ENCODE assay signal across 9 mouse cellular contexts in the genomic region with DNA sequence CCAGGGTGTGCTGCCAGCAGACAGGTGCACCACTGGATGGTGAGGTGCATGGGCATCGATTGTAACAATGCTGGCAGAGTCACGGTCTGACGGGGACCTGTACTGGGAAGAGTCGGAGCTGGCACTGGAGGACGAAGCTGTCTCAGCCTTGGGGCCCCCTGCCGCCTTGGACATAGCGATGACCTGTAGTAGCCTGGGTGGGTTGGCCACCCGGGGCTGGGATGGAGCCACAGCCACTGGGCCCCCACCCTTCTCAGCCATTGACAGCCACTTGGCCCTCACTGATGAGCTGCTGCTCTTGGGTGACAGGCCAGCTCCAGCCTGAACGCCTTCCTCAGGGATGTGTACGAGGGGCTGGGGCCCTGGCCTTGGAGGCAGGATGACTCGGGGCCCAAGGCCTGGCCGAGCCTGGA. TPM values are rescaled to one million over a fixed set of nuclear protein-coding genes. Genes with fewer than 3 reads are reported as not detected.
A peak's percentile ranks its signal among the peaks of the same experiment; 100 is the strongest.
DNase-seq lines count a peak whose midpoint lies in the region; ATAC-seq and TF ChIP-seq lines count a peak whose summit lies in the region.
"Had no signal": no experiment of that assay in that cellular context is flagged by ENCODE, and none has a peak within 500 bp of the region (broad histone marks: within the 10 kb centered on the region; RNA-seq: fewer than 3 reads in every experiment).

No protein-coding gene starts in this region.

- intact Hi-C loops in gastrocnemius, postnatal 14 days (cut with DNase I; ENCODE audit: low total_unique reads): no loop called here

- no peak overlapping the region for H3K4me2 ChIP-seq in forebrain, embryonic 14.5 days (ENCODE audit: low read length)
- no peak overlapping the region for H3K4me2 ChIP-seq in liver, embryonic 14.5 days (ENCODE audit: low read depth)

- peaks cover 87% of the 10 kb centered on the region for H3K36me3 ChIP-seq in forebrain, embryonic 14.5 days (ENCODE audit: control insufficient read depth, insufficient read depth, low read length)
- H3K36me3 ChIP-seq in liver, embryonic 14.5 days (replicated peaks; ENCODE audit: control insufficient read depth, insufficient read depth, low read depth): peaks cover 38% of the 10 kb centered on the region

- H3K27ac ChIP-seq in forebrain, embryonic 14.5 days (ENCODE audit: low read depth, low read length): peak overlapping the region; percentile 39; the same call in 1 of the 2 replicates
- no peak overlapping the region for H3K27ac ChIP-seq in liver, embryonic 14.5 days

- H3K4me3 ChIP-seq in forebrain, embryonic 14.5 days (ENCODE audit: low read depth, low read length): no peak overlapping the region
- no peak overlapping the region for H3K4me3 ChIP-seq in liver, embryonic 14.5 days (ENCODE audit: insufficient read depth in 1 of 2, low read depth in 2 of 2, low read length in 2 of 2)

- no peak for TF ChIP-seq EP300 in liver, embryonic 14.5 days (IDR thresholded peaks at IDR 0.05; ENCODE audit: low read depth)

- WGBS in forebrain, embryonic 14.5 days: 77% methylated on average over 12 of the region's 12 CpGs
- 65% methylated on average over 12 of the region's 12 CpGs for WGBS in liver, embryonic 14.5 days (ENCODE audit: insufficient replicate concordance)

- TF ChIP-seq CTCF in liver, embryonic 14.5 days (IDR thresholded peaks at IDR 0.05; ENCODE audit: low read depth): no peak

- H3K4me1 ChIP-seq in forebrain, embryonic 14.5 days (ENCODE audit: control insufficient read depth, insufficient read depth, low read length): peaks cover 4% of the 10 kb centered on the region; the same call in 1 of the 2 replicates
- no peaks in the 10 kb centered on the region for H3K4me1 ChIP-seq in liver, embryonic 14.5 days (replicated peaks; ENCODE audit: control insufficient read depth in 2 of 2, insufficient read depth in 2 of 2, low read length in 1 of 2)

- H3K9ac ChIP-seq in forebrain, embryonic 14.5 days (ENCODE audit: low read length): peak overlapping the region; percentile 25; the same call in 1 of the 2 replicates
- no peak overlapping the region for H3K9ac ChIP-seq in liver, embryonic 14.5 days (replicated peaks)

- DNase-seq in cerebellum, postnatal 14 days: peak; percentile 44 to 55
- no peak for DNase-seq in cerebellum, postnatal 4 days (ENCODE audit: low spot score in 2 of 2)
- DNase-seq in 3134 (ENCODE audit: extremely low read depth, insufficient read length, low spot score): peak; percentile 52
- no peak for DNase-seq in forebrain, embryonic 14.5 days (ENCODE audit: low spot score)
- DNase-seq in liver, embryonic 14.5 days (ENCODE audit: low read depth in 3 of 3, low spot score in 3 of 3): no peak
- DNase-seq in layer of hippocampus, postnatal 36 days: no peak
- no peak for DNase-seq in ovary, postnatal 36 days (ENCODE audit: low spot score)
- DNase-seq in gastrocnemius, postnatal 14 days: no peak

- peak; percentile 13; the same call in 1 of the 2 replicates for ATAC-seq in forebrain, embryonic 14.5 days
- 0 out of 2 replicates have a peak, but pooled peaks have one; percentile 11 for ATAC-seq in liver, embryonic 14.5 days (ENCODE audit: insufficient read depth)

- H3K27me3 ChIP-seq in forebrain, embryonic 14.5 days (replicated peaks; ENCODE audit: control insufficient read depth, insufficient read depth, low read length): no peaks in the 10 kb centered on the region
- no peaks in the 10 kb centered on the region for H3K27me3 ChIP-seq in liver, embryonic 14.5 days (ENCODE audit: control insufficient read depth, insufficient read depth, low read length)

- no peaks in the 10 kb centered on the region for H3K9me3 ChIP-seq in forebrain, embryonic 14.5 days (replicated peaks; ENCODE audit: control insufficient read depth, low read length)
- H3K9me3 ChIP-seq in liver, embryonic 14.5 days (ENCODE audit: control insufficient read depth, low read length): no peaks in the 10 kb centered on the region

RNA-seq across cellular contexts. Expression of gene Prtn3, which starts 9.1 kb away (rescaled TPM):
- 16.9 and 17.1 TPM in 2 replicates for polyA plus RNA-seq in forebrain, embryonic 14.5 days (2014; fragmentation: Nextera tagmentation; extraction: Ambion mirVana)
- polyA plus RNA-seq in liver, embryonic 14.5 days (2012; rRNA removed): 133 and 152 TPM in 2 replicates
- polyA plus RNA-seq in liver, embryonic 14.5 days (2014; fragmentation: Nextera tagmentation; extraction: Ambion mirVana): 86.8 and 132 TPM in 2 replicates
- total RNA-seq in layer of hippocampus, postnatal 36 days (2021): 1 to 10 TPM in 1 of 2 experiments, not detected in 1; 1.0 TPM
- total RNA-seq in gastrocnemius, postnatal 14 days (2021): not detected
- total RNA-seq: liver, adult 2 months had no signal

RNA-seq across cellular contexts. Expression of gene Plppr3, which starts 9.2 kb away (rescaled TPM):
- 224 and 298 TPM in 2 replicates for polyA plus RNA-seq in forebrain, embryonic 14.5 days (2014; fragmentation: Nextera tagmentation; extraction: Ambion mirVana)
- polyA plus RNA-seq in liver, embryonic 14.5 days (2012; rRNA removed): 6.7 and 7.0 TPM in 2 replicates
- 2.8 and 3.0 TPM in 2 replicates for polyA plus RNA-seq in liver, embryonic 14.5 days (2014; fragmentation: Nextera tagmentation; extraction: Ambion mirVana)
- 10 to 100 TPM; 28.4 to 28.7 TPM for total RNA-seq in layer of hippocampus, postnatal 36 days (2021)
- under 1 TPM; 0.09 to 0.29 TPM for total RNA-seq in gastrocnemius, postnatal 14 days (2021)

RNA-seq across cellular contexts. Expression of gene Ptbp1, which starts 11.0 kb away (rescaled TPM):
- 98.2 and 109 TPM in 2 replicates for polyA plus RNA-seq in forebrain, embryonic 14.5 days (2014; fragmentation: Nextera tagmentation; extraction: Ambion mirVana)
- polyA plus RNA-seq in liver, embryonic 14.5 days (2012; rRNA removed): 118 and 126 TPM in 2 replicates
- 84.5 and 99.8 TPM in 2 replicates for polyA plus RNA-seq in liver, embryonic 14.5 days (2014; fragmentation: Nextera tagmentation; extraction: Ambion mirVana)
- 10 to 100 TPM; 43.1 to 52.6 TPM for total RNA-seq in layer of hippocampus, postnatal 36 days (2021)
- total RNA-seq in gastrocnemius, postnatal 14 days (2021): 10 to 100 TPM; 40.3 to 48.1 TPM

RNA-seq across cellular contexts. Expression of gene Elane, which starts 20.9 kb away (rescaled TPM):
- 0.36 TPM in 1 of 2 replicates, not detected in the other for polyA plus RNA-seq in forebrain, embryonic 14.5 days (2014; fragmentation: Nextera tagmentation; extraction: Ambion mirVana)
- 52.2 and 61.9 TPM in 2 replicates for polyA plus RNA-seq in liver, embryonic 14.5 days (2012; rRNA removed)
- polyA plus RNA-seq in liver, embryonic 14.5 days (2014; fragmentation: Nextera tagmentation; extraction: Ambion mirVana): 116 and 151 TPM in 2 replicates
- total RNA-seq in layer of hippocampus, postnatal 36 days (2021): not detected
- not detected for total RNA-seq in gastrocnemius, postnatal 14 days (2021)
- total RNA-seq: liver, adult 2 months had no signal

RNA-seq across cellular contexts. Expression of gene Cfd, which starts 25.5 kb away (rescaled TPM):
- not detected in 2 replicates for polyA plus RNA-seq in forebrain, embryonic 14.5 days (2014; fragmentation: Nextera tagmentation; extraction: Ambion mirVana)
- 0.14 and 0.29 TPM in 2 replicates for polyA plus RNA-seq in liver, embryonic 14.5 days (2012; rRNA removed)
- not detected in 2 replicates for polyA plus RNA-seq in liver, embryonic 14.5 days (2014; fragmentation: Nextera tagmentation; extraction: Ambion mirVana)
- not detected for total RNA-seq in layer of hippocampus, postnatal 36 days (2021)
- total RNA-seq in gastrocnemius, postnatal 14 days (2021): 10 to 100 TPM in 1 of 2 experiments, 1 to 10 TPM in 1; 3.6 to 16.6 TPM

Comparison
In these comparisons a context has a peak if more than half of its experiments do, and no peak if none do; other contexts are left out.
1. DNase-seq: peak in cerebellum, postnatal 14 days (2 of 2) and 3134 (single experiment); none in cerebellum, postnatal 4 days (0 of 2), forebrain, embryonic 14.5 days (single experiment), liver, embryonic 14.5 days (0 of 3), layer of hippocampus, postnatal 36 days (0 of 2), ovary, postnatal 36 days (single experiment) and gastrocnemius, postnatal 14 days (single experiment).
2. RNA of gene Plppr3, which starts 9.2 kb away (total RNA-seq): 28.4 to 28.7 TPM in layer of hippocampus, postnatal 36 days; 0.09 to 0.29 TPM in gastrocnemius, postnatal 14 days; every median in the first group is over 10 times any median in the second.